Mouse (Mus musculus) hindbrain, postnatal 0 days (tissue): Measurements from ENCODE around the gene Hcar2. TPM values are rescaled to one million over a fixed set of nuclear protein-coding genes. Genes with fewer than 3 reads are reported as not detected.

ENCODE experiments used
- ATAC-seq: fragments of 200-750 bp; cut with Nextera tagmentation; 2 replicates; pipeline ENCODE4 v1.8.0; 2017; ENCODE audit warnings: mild to moderate bottlenecking, moderate TSS enrichment, moderate library complexity
- DNase-seq: peaks from one replicate; pipeline ENCODE4 v3.0.0-alpha.2; 2015; ENCODE audit warnings: low spot score
- H3K27ac ChIP-seq: fragments of 300-500 bp; sonication (generic); 2 replicates; pipeline ENCODE4 v1.5.1; 2014; ENCODE audit warnings: mild to moderate bottlenecking
- H3K27me3 ChIP-seq: fragments of 300-500 bp; sonication (generic); 2 replicates; pipeline ENCODE4 v1.6.1; 2014; ENCODE audit warnings: low read length, mixed read lengths; ENCODE audit not compliant: insufficient read depth
- H3K36me3 ChIP-seq: fragments of 300-500 bp; sonication (generic); 2 replicates; pipeline ENCODE4 v1.6.1; 2014; ENCODE audit warnings: low read length, mixed read lengths; ENCODE audit not compliant: insufficient read depth
- H3K4me1 ChIP-seq: fragments of 300-500 bp; sonication (generic); 2 replicates; pipeline ENCODE4 v1.6.1; 2014; ENCODE audit warnings: antibody characterized with exemption, low read length, mixed read lengths; ENCODE audit not compliant: insufficient read depth
- H3K4me2 ChIP-seq: fragments of 300-500 bp; sonication (generic); 2 replicates; pipeline ENCODE4 v1.6.1; 2014; ENCODE audit warnings: low read depth, mild to moderate bottlenecking, low read length, moderate library complexity, mixed read lengths
- H3K4me3 ChIP-seq: fragments of 300-500 bp; sonication (generic); 2 replicates; pipeline ENCODE4 v1.5.1; 2014; ENCODE audit warnings: low read length
- H3K9ac ChIP-seq: fragments of 300-500 bp; sonication (generic); replicated peaks from 2 replicates; pipeline ENCODE4 v1.6.1; 2014; ENCODE audit warnings: mild to moderate bottlenecking, low read length, moderate library complexity, mixed read lengths
- H3K9me3 ChIP-seq: fragments of 300-500 bp; sonication (generic); 2 replicates; pipeline ENCODE4 v1.6.1; 2016; ENCODE audit warnings: low read length, mixed read lengths
- CTCF ChIP-seq: IDR thresholded peaks from 2 replicates; pipeline ENCODE4 v1.5.1; 2016; ENCODE audit warnings: antibody characterized with exemption, control low read depth, low read depth
- WGBS: fragments of 180-500 bp; shearing (Covaris S2); extraction: QIAGEN DNeasy Blood & Tissue Kit; methylation state at CpG from one replicate; pipeline ENCODE4 v1.1.7; 2014; 5-methylcytosine and 5-hydroxymethylcytosine counted together
- polyA plus RNA-seq: library from polyadenylated mRNA; unstranded; fragments of >200 nt; fragmentation: Nextera tagmentation; extraction: Ambion mirVana; gene quantifications from 2 replicates; pipeline ENCODE4 v1.2.1, GENCODE M21; 2015
- total RNA-seq: library from RNA; depleted of rRNA; stranded (reverse); fragments of >200 nt; gene quantifications from 2 replicates; pipeline ENCODE4 v1.2.3, GENCODE M21; 2014

Gene Hcar2
- total and polyA plus RNA-seq, 2 experiments from 2014 or later: not detected

DNA sequence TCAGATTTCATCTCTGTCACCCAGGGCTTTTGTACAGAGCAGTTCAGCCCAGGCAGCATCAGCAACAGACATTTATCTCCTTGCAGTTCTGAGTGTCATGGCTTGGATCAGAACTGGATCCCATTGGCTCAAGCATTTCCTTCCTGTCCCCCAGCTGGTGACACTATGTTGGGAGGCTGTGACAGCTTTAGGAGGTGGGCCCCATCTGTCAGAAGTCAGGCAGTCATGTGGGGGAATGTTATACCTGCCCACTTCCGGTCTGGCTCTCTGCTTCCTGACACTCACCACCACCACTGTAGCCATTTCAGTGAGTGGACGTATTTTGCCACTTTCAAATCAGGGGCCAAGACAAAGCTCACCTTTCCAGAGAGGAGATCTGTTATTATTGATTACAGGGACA lies 13.9 kb downstream of the Hcar2 start:
- no peaks in the 10 kb centered on the region for H3K27me3 ChIP-seq
- H3K9me3 ChIP-seq: no peaks in the 10 kb centered on the region
- H3K4me3 ChIP-seq: no peak overlapping the region
- H3K9ac ChIP-seq: no peak overlapping the region
- H3K4me1 ChIP-seq: no peaks in the 10 kb centered on the region
- ATAC-seq (no peak), DNase-seq (no peak)
- H3K4me2 ChIP-seq: no peak overlapping the region
- 70% methylated on average over 2 of the region's 2 CpGs for WGBS
- no peak overlapping the region for H3K27ac ChIP-seq
- no peak for TF ChIP-seq CTCF
- H3K36me3 ChIP-seq: no peaks in the 10 kb centered on the region

DNA sequence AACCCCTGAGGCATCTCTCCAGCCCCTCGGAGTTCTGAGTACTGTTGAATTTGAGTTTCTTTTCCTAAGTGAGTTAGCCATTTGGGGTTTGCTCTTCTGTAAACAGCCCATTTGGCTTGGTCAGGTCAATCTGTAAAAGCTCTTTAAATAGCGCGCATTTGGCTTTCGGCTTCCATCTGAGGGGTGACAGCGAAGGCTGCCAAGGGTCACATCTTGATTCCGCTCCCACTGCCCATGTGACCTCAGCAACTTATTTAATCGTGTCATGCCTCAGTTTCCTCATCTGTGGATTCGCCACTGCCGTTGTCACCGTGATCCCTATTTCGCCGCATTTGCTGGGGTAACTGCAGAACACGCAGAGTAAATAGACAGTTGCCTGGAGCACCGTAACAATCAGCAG lies 21.0 kb downstream of the Hcar2 start:
- no peaks in the 10 kb centered on the region for H3K36me3 ChIP-seq
- no peak overlapping the region for H3K27ac ChIP-seq
- no peaks in the 10 kb centered on the region for H3K27me3 ChIP-seq
- TF ChIP-seq CTCF: no peak
- no peak overlapping the region for H3K4me2 ChIP-seq
- 84% methylated on average over 14 of the region's 14 CpGs for WGBS
- DNase-seq (no peak), ATAC-seq (no peak)
- H3K4me1 ChIP-seq: no peaks in the 10 kb centered on the region
- no peak overlapping the region for H3K4me3 ChIP-seq
- no peaks in the 10 kb centered on the region for H3K9me3 ChIP-seq
- no peak overlapping the region for H3K9ac ChIP-seq

DNA sequence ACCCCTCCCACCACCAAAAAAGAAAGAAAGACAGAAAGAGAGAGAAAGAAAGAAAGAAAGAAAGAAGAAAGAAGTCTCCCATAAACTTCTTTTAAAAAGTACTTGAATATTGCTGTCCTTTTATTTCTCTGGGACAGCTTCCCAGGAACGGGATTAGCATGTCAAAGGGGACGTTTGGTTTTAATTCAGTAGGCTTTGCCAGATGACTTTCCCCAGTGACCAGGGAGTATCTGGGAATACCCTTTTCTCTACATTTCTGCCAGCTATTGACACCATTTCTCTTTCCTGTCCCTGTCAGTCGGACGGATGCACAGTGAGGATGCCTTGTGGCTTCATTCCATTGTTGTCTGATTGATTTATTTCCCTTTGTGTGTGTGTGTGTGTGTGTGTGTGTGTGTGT lies 21.5 kb downstream of the Hcar2 start:
- H3K36me3 ChIP-seq: no peaks in the 10 kb centered on the region
- no peak for TF ChIP-seq CTCF
- no peak for ATAC-seq
- no peaks in the 10 kb centered on the region for H3K27me3 ChIP-seq
- peak; percentile 46 for DNase-seq
- no peaks in the 10 kb centered on the region for H3K9me3 ChIP-seq
- no peak overlapping the region for H3K4me2 ChIP-seq
- 21% methylated on average over 4 of the region's 4 CpGs for WGBS
- no peak overlapping the region for H3K4me3 ChIP-seq
- H3K27ac ChIP-seq: no peak overlapping the region
- no peak overlapping the region for H3K9ac ChIP-seq
- no peaks in the 10 kb centered on the region for H3K4me1 ChIP-seq

DNA sequence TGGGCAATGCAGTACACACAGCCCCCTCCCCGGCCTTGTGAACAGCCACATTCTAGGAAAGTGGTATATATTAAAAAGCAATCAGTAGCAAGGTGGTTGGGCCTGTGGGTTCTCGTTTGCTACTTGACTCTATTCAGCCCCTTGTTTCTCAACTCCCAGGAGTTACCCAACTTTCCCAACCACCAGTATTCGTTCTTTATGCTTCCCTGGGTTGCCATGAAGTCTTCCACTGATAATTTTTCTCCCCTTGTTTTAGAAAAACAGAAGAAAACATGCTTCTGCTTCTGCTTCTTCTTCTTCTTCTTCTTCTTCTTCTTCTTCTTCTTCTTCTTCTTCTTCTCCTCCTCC lies 22.4 kb downstream of the Hcar2 start:
- WGBS: 80% methylated on average over 3 of the region's 3 CpGs
- Histone ChIP-seq H3K4me3 (no peak overlapping the region), H3K27me3 (no peaks in the 10 kb centered on the region), H3K9me3 (no peaks in the 10 kb centered on the region), H3K4me1 (no peaks in the 10 kb centered on the region), H3K4me2 (no peak overlapping the region), H3K9ac (no peak overlapping the region), H3K36me3 (no peaks in the 10 kb centered on the region), H3K27ac (no peak overlapping the region)
- ATAC-seq: no peak
- TF ChIP-seq CTCF: no peak
- no peak for DNase-seq

DNA sequence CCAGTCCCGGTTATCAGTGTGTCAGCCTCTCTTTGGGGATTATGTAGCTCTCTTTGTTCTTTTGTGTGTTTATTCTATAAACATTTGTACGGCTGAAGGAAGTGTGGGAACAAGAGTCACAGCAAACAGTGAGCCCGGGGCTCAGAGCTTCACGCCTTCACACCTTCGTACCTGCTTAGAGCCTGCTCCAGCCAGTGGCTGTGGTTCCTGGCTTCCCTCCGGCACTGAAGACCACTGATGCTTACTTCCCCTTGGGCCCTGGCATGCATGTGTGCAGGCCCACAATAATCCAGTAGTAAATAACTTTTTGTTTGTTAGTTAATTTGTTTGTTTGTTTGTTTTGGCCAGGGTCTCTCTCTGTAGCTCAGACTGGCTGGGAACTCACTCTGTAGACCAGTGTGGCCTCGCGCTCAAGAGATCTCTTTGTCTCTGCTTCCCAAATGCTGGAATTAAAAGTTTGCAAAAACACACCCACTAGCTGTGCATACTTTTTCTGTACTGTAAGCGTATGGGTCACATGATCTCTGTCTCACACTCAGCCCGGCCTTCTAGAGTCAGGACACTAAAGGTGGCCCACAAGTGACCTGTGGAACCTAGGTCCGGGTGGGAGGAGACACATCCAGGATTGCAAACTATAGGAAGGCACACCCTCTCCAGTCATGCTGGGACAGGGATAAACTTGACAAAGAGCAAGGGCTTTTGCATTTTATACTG lies 22.9 kb downstream of the Hcar2 start:
- no peaks in the 10 kb centered on the region for H3K9me3 ChIP-seq
- no peak overlapping the region for H3K9ac ChIP-seq
- no peak for DNase-seq
- no peaks in the 10 kb centered on the region for H3K4me1 ChIP-seq
- no peak for ATAC-seq
- 64% methylated on average over 11 of the region's 11 CpGs for WGBS
- no peaks in the 10 kb centered on the region for H3K36me3 ChIP-seq
- TF ChIP-seq CTCF: no peak
- no peaks in the 10 kb centered on the region for H3K27me3 ChIP-seq
- H3K27ac ChIP-seq: no peak overlapping the region
- H3K4me3 ChIP-seq: no peak overlapping the region
- H3K4me2 ChIP-seq: no peak overlapping the region

DNA sequence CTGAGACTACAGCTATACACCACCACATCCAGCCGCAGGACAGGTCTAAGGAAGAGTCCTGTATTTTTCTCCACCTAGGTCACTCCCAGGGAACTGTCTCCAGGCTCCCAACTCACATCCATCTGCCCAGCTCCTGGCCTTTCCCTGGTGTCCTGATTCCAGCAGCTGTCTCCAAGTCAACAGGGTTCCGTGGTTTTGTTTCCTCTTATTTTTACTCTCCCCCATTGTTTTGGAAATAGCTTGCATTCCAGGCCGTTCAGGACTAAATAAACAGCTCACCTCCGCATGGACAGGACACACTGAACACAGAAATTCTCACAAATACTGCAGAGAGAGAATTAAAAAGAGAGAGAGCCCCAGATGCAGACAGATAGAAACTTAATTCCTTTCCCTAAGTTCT lies 27.9 kb downstream of the Hcar2 start:
- H3K27me3 ChIP-seq: no peaks in the 10 kb centered on the region
- H3K4me3 ChIP-seq: no peak overlapping the region
- no peaks in the 10 kb centered on the region for H3K9me3 ChIP-seq
- H3K4me1 ChIP-seq: no peaks in the 10 kb centered on the region
- H3K27ac ChIP-seq: no peak overlapping the region
- no peaks in the 10 kb centered on the region for H3K36me3 ChIP-seq
- no peak for TF ChIP-seq CTCF
- no peak for ATAC-seq
- no peak for DNase-seq
- no peak overlapping the region for H3K9ac ChIP-seq
- H3K4me2 ChIP-seq: no peak overlapping the region
- WGBS: 42% methylated on average over 4 of the region's 4 CpGs

DNA sequence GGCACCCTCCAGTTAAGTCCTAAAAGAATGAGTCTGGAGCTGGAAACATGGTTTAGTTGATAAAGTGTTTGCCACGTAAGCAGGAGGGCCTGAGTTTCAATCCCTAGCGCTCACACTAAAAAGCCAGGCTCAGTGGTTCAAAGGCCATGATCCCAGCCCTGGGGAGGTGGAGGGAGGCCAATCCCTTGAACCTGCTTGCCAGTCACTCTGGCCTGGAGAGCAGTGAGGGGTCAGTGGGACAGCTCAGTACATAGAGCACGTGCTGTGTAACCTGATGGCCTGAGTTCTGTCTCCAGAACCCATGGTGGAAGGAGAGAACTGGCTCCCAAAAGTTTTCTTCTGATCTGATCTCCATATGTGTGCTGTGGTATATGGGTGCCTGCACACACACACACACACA lies 30.5 kb downstream of the Hcar2 start:
- DNase-seq: no peak
- H3K36me3 ChIP-seq: no peaks in the 10 kb centered on the region
- no peaks in the 10 kb centered on the region for H3K27me3 ChIP-seq
- no peak for ATAC-seq
- no peaks in the 10 kb centered on the region for H3K4me1 ChIP-seq
- H3K4me3 ChIP-seq: no peak overlapping the region
- no peak overlapping the region for H3K27ac ChIP-seq
- no peak for TF ChIP-seq CTCF
- H3K4me2 ChIP-seq: no peak overlapping the region
- no peaks in the 10 kb centered on the region for H3K9me3 ChIP-seq
- H3K9ac ChIP-seq: no peak overlapping the region
- WGBS: 83% methylated on average over 3 of the region's 3 CpGs
